Mouse (Mus musculus) forebrain, embryonic 13.5 days (tissue): Measurements from ENCODE around the gene Cmtm2b. TPM values are rescaled to one million over a fixed set of nuclear protein-coding genes. Genes with fewer than 3 reads are reported as not detected.

Experiments
- ATAC-seq: fragments of 200-750 bp; cut with Nextera tagmentation; 2 replicates; pipeline ENCODE4 v1.8.0; 2017
- H3K27ac ChIP-seq: fragments of 300-500 bp; sonication (generic); 2 replicates; pipeline ENCODE4 v1.5.1; 2015; ENCODE audit warnings: inconsistent platforms, mild to moderate bottlenecking, moderate library complexity
- H3K27me3 ChIP-seq: fragments of 300-500 bp; sonication (generic); 2 replicates; pipeline ENCODE4 v1.6.1; 2015; ENCODE audit warnings: mild to moderate bottlenecking, inconsistent platforms
- H3K36me3 ChIP-seq: fragments of 300-500 bp; sonication (generic); 2 replicates; pipeline ENCODE4 v1.6.1; 2015; ENCODE audit warnings: mild to moderate bottlenecking, inconsistent platforms; ENCODE audit not compliant: poor library complexity, severe bottlenecking
- H3K4me1 ChIP-seq: fragments of 300-500 bp; sonication (generic); 2 replicates; pipeline ENCODE4 v1.6.1; 2015; ENCODE audit warnings: inconsistent platforms
- H3K4me2 ChIP-seq: fragments of 300-500 bp; sonication (generic); 2 replicates; pipeline ENCODE4 v1.6.1; 2015; ENCODE audit warnings: inconsistent platforms, mild to moderate bottlenecking, moderate library complexity
- H3K4me3 ChIP-seq: fragments of 300-500 bp; sonication (generic); 2 replicates; pipeline ENCODE4 v1.5.1; 2015; ENCODE audit warnings: mild to moderate bottlenecking, inconsistent platforms
- H3K9ac ChIP-seq: fragments of 300-500 bp; sonication (generic); 2 replicates; pipeline ENCODE4 v1.6.1; 2015; ENCODE audit warnings: mild to moderate bottlenecking, inconsistent platforms
- H3K9me3 ChIP-seq: fragments of 300-500 bp; sonication (generic); replicated peaks from 2 replicates; pipeline ENCODE4 v1.6.1; 2016; ENCODE audit warnings: inconsistent platforms
- WGBS: fragments of 180-500 bp; shearing (Covaris S2); methylation state at CpG from one replicate; pipeline ENCODE4 v1.1.7; 2015; 5-methylcytosine and 5-hydroxymethylcytosine counted together
- polyA plus RNA-seq: library from polyadenylated mRNA; unstranded; fragments of >200 nt; fragmentation: Nextera tagmentation; extraction: Ambion mirVana; gene quantifications from 2 replicates; pipeline ENCODE4 v1.2.1, GENCODE M21; 2015

Cmtm2b gene
- polyA plus RNA-seq, 1 experiment from 2014 or later = not detected

DNA sequence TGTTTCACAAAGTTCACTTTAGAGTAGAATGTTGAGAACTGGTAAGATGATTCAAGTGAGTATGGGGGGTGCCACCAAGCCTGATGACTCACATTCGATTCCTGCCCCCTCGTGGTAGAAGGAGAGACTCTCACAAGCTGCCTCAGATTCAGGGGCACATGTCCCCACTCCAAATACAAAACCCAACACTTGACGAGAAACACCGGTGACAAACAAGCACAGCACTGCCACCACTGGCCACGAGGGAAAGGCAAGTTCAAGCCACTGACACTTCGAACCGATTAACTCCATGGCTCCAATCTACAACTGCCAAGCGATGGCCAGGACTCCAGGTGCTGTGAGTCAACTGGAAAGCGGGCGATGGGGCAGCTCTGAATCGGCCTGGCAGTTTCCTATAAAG, 51.7 kb downstream of the Cmtm2b start:
- Histone ChIP-seq H3K4me1 (peaks cover 36% of the 10 kb centered on the region), H3K4me3 (no peak overlapping the region), H3K9me3 (no peaks in the 10 kb centered on the region), H3K9ac (no peak overlapping the region), H3K4me2 (no peak overlapping the region), H3K27ac (no peak overlapping the region), H3K36me3 (no peaks in the 10 kb centered on the region), H3K27me3 (no peaks in the 10 kb centered on the region)
- ATAC-seq = no peak
- WGBS = 88% methylated on average over 11 of the region's 11 CpGs

DNA sequence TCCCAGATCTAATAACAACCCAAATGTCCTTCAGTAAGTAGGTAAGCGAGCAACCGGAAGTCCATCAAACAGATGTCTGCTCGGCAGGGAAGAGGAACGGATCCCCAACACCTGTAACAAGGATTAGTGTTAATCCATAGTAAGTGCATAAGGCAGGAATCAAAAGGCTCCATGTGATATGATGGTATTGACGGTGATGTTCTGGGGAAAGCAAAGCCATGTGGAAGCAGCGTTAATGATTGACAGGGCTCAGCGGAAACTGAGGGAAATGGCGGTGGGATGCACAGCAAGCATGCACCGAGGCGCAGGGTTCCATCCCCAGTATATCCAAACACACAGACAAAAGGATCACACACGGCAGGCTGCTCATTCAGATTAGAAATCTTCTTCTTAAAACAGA, 52.2 kb downstream of the Cmtm2b start:
- H3K4me1 ChIP-seq = peaks cover 33% of the 10 kb centered on the region
- H3K9me3 ChIP-seq = no peaks in the 10 kb centered on the region
- H3K9ac ChIP-seq = no peak overlapping the region
- no peak for ATAC-seq
- 64% methylated on average over 11 of the region's 11 CpGs for WGBS
- H3K27ac ChIP-seq = no peak overlapping the region
- H3K27me3 ChIP-seq = no peaks in the 10 kb centered on the region
- no peaks in the 10 kb centered on the region for H3K36me3 ChIP-seq
- H3K4me3 ChIP-seq = no peak overlapping the region
- no peak overlapping the region for H3K4me2 ChIP-seq

DNA sequence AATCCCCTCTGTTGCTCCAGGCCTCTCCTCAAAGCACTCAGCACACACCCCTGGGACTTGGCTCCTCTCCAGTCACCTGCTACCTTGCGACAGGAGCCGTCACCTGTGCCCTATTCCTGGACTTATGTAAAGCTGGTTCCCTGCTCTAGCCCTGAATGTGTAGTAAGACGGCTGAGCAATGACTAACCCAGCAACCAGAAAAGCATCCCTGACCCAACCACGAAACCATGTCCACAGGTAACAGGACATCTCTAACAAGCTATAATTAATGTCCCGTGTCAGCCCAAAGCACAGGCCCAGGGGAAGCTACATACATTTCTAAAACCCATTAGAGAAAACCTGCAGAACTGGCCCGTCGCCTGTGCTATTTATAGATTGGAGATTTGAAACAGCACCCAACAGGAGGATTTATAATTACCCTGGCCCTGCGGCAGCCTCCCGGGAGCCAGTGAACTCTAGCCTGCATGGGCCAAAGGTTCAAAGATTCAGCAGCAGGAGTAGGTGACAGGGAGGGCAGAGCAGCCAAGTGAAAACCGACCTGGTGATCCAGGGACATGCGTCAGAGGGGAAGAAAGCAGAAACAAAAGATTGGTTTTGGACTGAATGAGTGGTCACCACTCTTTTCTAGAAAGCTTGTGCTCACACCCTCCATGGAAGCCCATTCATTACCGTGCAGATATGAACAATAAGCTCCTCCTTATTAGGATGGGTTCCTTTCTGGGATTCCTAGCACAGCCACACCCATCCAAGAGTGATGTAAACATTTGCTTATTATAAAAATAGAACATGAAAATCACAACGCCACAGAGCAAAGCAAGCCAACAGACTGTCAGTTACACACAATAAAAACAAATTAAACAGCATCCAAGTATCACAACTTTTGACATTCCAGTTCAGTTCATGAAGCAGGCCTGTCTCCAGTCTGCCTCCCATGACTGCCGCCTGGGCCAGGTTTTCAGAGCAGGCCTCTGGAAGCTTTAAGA, 53.1 kb downstream of the Cmtm2b start:
- Histone ChIP-seq H3K4me2 (no peak overlapping the region), H3K4me1 (peaks cover 24% of the 10 kb centered on the region), H3K9ac (no peak overlapping the region), H3K4me3 (no peak overlapping the region), H3K36me3 (no peaks in the 10 kb centered on the region), H3K27me3 (no peaks in the 10 kb centered on the region), H3K27ac (peak overlapping the region; percentile 5; the same call in 1 of the 2 replicates), H3K9me3 (no peaks in the 10 kb centered on the region)
- ATAC-seq = no peak
- WGBS = 38% methylated on average over 14 of the region's 14 CpGs

DNA sequence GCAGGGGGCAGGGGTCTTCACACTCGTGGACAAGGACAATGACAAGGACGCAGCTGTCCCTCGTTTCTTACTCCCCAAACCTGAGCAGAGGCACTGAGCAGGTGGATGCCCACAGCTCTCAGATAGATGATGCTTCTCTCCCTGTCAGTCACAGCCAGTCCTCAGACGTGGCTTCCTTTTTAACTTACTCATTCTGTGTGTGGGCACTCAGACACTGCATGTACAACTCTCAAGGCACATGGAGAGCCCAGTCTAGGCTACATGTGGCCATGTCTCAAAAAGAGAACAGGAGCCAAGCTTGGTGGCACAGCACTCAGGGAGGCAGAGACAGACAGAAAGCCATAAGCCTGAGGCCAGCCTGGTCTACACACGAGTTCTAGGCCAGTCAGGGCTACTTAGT, 53.9 kb downstream of the Cmtm2b start:
- H3K4me1 ChIP-seq = peaks cover 22% of the 10 kb centered on the region
- H3K27ac ChIP-seq = no peak overlapping the region; the same call in 1 of the 2 replicates
- no peak for ATAC-seq
- H3K9me3 ChIP-seq = no peaks in the 10 kb centered on the region
- no peak overlapping the region for H3K9ac ChIP-seq
- WGBS = 55% methylated on average over 5 of the region's 5 CpGs
- H3K27me3 ChIP-seq = no peaks in the 10 kb centered on the region
- no peak overlapping the region for H3K4me2 ChIP-seq
- no peak overlapping the region for H3K4me3 ChIP-seq
- no peaks in the 10 kb centered on the region for H3K36me3 ChIP-seq

DNA sequence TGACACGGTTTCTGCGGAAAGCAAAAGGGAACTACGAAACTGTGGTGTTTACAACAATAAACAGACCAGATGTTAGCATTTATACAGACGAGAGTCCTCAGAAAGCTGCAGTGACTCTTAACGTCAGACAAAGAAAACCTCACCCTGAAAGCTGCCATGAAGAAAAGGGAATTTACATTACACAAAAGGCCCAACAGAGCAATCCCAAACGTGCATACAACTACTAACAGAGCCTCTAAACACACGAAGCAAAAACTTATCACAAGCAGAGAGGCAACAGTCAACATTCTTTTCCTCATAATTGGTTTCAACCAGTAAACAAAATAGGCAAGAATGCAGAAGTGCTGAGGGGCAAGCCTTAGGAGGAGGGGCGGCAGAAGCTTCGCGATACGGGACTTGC, 54.6 kb downstream of the Cmtm2b start:
- Histone ChIP-seq H3K36me3 (no peaks in the 10 kb centered on the region), H3K4me1 (peaks cover 22% of the 10 kb centered on the region), H3K4me2 (no peak overlapping the region), H3K4me3 (no peak overlapping the region), H3K27me3 (no peaks in the 10 kb centered on the region), H3K9me3 (no peaks in the 10 kb centered on the region), H3K9ac (no peak overlapping the region), H3K27ac (no peak overlapping the region)
- 22% methylated on average over 11 of the region's 11 CpGs for WGBS
- no peak for ATAC-seq

DNA sequence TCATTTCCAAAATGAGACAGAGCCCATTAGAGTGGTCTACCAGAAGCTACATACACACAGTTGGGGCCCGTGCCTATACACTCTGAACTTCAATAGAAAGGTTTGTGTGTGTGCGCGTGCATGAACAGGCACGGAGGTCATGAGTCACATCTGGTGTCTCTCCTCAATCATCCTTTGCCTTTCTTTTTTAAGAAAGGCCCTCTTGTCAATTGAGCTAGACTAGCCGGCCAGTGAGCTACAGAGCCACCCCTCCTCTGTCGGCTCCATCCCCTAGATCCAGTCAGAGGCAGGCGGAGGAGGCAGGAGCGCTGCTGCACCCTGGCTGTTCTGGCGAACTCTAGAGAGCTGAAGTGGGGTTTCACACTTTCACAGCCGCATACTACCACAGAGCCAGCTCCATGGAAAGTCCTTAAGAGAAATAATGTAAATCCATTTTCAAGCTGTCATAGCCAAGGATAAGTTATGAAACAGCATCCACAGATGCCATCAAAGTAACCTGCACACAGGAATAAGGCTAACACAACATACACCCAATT, 57.3 kb downstream of the Cmtm2b start:
- H3K4me3 ChIP-seq = no peak overlapping the region
- no peaks in the 10 kb centered on the region for H3K27me3 ChIP-seq
- 62% methylated on average over 10 of the region's 10 CpGs for WGBS
- peaks cover 28% of the 10 kb centered on the region for H3K4me1 ChIP-seq
- H3K27ac ChIP-seq = no peak overlapping the region
- H3K9me3 ChIP-seq = no peaks in the 10 kb centered on the region
- no peak overlapping the region for H3K9ac ChIP-seq
- H3K4me2 ChIP-seq = no peak overlapping the region
- H3K36me3 ChIP-seq = no peaks in the 10 kb centered on the region
- ATAC-seq = no peak

DNA sequence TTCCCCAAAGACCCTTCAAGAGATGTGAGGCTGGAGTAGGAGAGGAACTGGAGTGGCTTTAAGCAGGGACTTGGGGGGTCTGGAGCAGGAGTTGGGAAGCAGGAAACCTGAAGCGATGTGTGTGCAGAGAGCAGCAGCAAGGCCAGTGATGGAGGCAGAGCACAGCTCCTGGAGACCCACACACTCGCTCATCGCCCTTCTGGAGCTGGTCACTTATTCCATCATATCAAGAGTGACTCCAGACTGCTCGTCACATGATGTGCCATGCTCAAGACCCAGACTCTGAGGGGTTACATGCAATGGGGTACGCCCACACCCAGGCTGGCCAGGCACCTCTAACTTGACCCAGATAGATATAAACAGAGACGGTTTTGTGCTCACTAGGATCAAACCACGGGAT, 58.2 kb downstream of the Cmtm2b start:
- no peaks in the 10 kb centered on the region for H3K27me3 ChIP-seq
- no peak for ATAC-seq
- H3K4me3 ChIP-seq = no peak overlapping the region
- peaks cover 22% of the 10 kb centered on the region for H3K4me1 ChIP-seq
- no peaks in the 10 kb centered on the region for H3K36me3 ChIP-seq
- WGBS = 91% methylated on average over 7 of the region's 7 CpGs
- H3K4me2 ChIP-seq = no peak overlapping the region
- H3K9ac ChIP-seq = no peak overlapping the region
- H3K27ac ChIP-seq = no peak overlapping the region
- H3K9me3 ChIP-seq = no peaks in the 10 kb centered on the region

Other genes with a start within 250 kb of the Cmtm2b start
- 8.9 and 9.1 TPM in 2 replicates for gene Cdh5, start 220.6 kb upstream of the Cmtm2b start, polyA plus RNA-seq
- 0.75 and 0.87 TPM in 2 replicates for gene Bean1, start 151.8 kb upstream of the Cmtm2b start, polyA plus RNA-seq
- gene Tk2, start 73.7 kb upstream of the Cmtm2b start, polyA plus RNA-seq = 39.1 and 41.1 TPM in 2 replicates
- gene Cklf, start 71.4 kb upstream of the Cmtm2b start, polyA plus RNA-seq = 41.3 and 44.1 TPM in 2 replicates
- gene Cmtm2a, start 29.0 kb upstream of the Cmtm2b start, polyA plus RNA-seq = not detected in 2 replicates
- not detected in 2 replicates for gene Gm45711, start 12.1 kb upstream of the Cmtm2b start, polyA plus RNA-seq
- gene Cmtm1, start 12.1 kb upstream of the Cmtm2b start, polyA plus RNA-seq = not detected in 2 replicates
- not detected in 2 replicates for gene Gm11020, start 663 bp upstream of the Cmtm2b start, polyA plus RNA-seq
- 31.6 and 36.1 TPM in 2 replicates for gene Cmtm3, start 17.2 kb downstream of the Cmtm2b start, polyA plus RNA-seq
- 2.6 TPM in 2 replicates for gene Cmtm4, start 73.6 kb downstream of the Cmtm2b start, polyA plus RNA-seq
- gene Dync1li2, start 120.8 kb downstream of the Cmtm2b start, polyA plus RNA-seq = 108 and 109 TPM in 2 replicates
- gene Terb1, start 187.7 kb downstream of the Cmtm2b start, polyA plus RNA-seq = 0.08 and 0.14 TPM in 2 replicates
- gene Nae1, start 212.4 kb downstream of the Cmtm2b start, polyA plus RNA-seq = 113 and 115 TPM in 2 replicates
- gene Car7, start 212.5 kb downstream of the Cmtm2b start, polyA plus RNA-seq = 1.6 and 1.7 TPM in 2 replicates